Mouse (Mus musculus): ENCODE data around the gene Apopt1. TPM values are rescaled to one million over a fixed set of nuclear protein-coding genes. Genes with fewer than 3 reads are reported as not detected.

Apopt1 gene
- polyA plus RNA-seq, 1 experiment from 2014 or later = 22.1 TPM

DNA sequence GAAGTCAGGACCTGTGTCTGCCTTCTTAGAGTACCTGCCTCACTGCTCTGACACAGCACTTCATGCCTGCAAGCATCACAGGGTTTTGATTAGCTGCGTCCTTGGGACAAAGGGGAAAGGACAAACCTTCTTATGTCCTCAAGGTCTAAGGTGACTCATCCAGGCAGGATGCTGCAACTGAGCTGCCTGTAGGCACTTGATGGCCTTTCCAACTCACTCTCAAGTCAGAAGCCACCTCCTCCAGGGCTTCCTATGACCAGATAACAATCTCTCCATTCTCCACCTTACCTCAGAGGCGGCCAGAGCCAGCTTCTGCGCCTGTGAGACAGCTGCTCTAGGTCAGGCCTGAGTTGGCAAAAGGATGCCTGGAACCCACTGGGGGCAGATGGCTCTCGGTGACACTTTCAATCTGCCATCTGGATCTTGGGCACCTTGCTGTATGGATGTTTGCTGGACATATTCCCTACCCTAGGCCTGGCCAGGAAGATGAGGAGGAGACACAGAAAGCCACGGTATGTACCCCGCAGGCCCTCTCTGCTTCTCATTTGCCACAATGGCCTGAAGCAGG, 14.6 kb upstream of the Apopt1 start:
- Histone ChIP-seq H3K9ac (replicated peaks) (no peak overlapping the region), H3K27me3 (ENCODE audit: insufficient read depth, low read length) (no peaks in the 10 kb centered on the region), H3K36me3 (replicated peaks; ENCODE audit: insufficient read depth, low read length) (no peaks in the 10 kb centered on the region), H3K4me3 (ENCODE audit: low read depth, low read length) (no peak overlapping the region), H3K9me3 (ENCODE audit: low read length) (no peaks in the 10 kb centered on the region), H3K4me2 (ENCODE audit: low read depth, low read length) (no peak overlapping the region), H3K4me1 (ENCODE audit: insufficient read depth) (peaks cover 11% of the 10 kb centered on the region), H3K27ac (ENCODE audit: low read depth) (no peak overlapping the region)
- WGBS (ENCODE audit: insufficient replicate concordance) = 78% methylated on average over 6 of the region's 6 CpGs
- DNase-seq (no peak), ATAC-seq (no peak)
- TF ChIP-seq CTCF (IDR thresholded peaks at IDR 0.05; ENCODE audit: low read depth) (no peak), EP300 (IDR thresholded peaks at IDR 0.05; ENCODE audit: low read depth) (no peak)

- Histone ChIP-seq H3K4me3 (ENCODE audit: low read depth, low read length) (no peak overlapping the region), H3K27me3 (ENCODE audit: insufficient read depth, low read length) (no peaks in the 10 kb centered on the region), H3K36me3 (replicated peaks; ENCODE audit: insufficient read depth, low read length) (no peaks in the 10 kb centered on the region), H3K4me1 (ENCODE audit: insufficient read depth) (peaks cover under 1% of the 10 kb centered on the region), H3K9me3 (ENCODE audit: low read length) (no peaks in the 10 kb centered on the region), H3K27ac (ENCODE audit: low read depth) (no peak overlapping the region), H3K4me2 (ENCODE audit: low read depth, low read length) (no peak overlapping the region), H3K9ac (replicated peaks) (no peak overlapping the region)
- DNase-seq (no peak), ATAC-seq (no peak)
- TF ChIP-seq EP300 (IDR thresholded peaks at IDR 0.05; ENCODE audit: low read depth) = no peak
- no peak for TF ChIP-seq CTCF (IDR thresholded peaks at IDR 0.05; ENCODE audit: low read depth)
- WGBS (ENCODE audit: insufficient replicate concordance) = 76% methylated on average over 4 of the region's 4 CpGs
Observed at GRCm38 (mm10) chr12:111699542-111699941, 13.5 kb upstream of the Apopt1 start.

- Histone ChIP-seq H3K4me3 (ENCODE audit: low read depth, low read length) (no peak overlapping the region), H3K4me1 (ENCODE audit: insufficient read depth) (no peaks in the 10 kb centered on the region), H3K27me3 (ENCODE audit: insufficient read depth, low read length) (no peaks in the 10 kb centered on the region), H3K27ac (ENCODE audit: low read depth) (no peak overlapping the region), H3K9me3 (ENCODE audit: low read length) (no peaks in the 10 kb centered on the region), H3K4me2 (ENCODE audit: low read depth, low read length) (no peak overlapping the region), H3K36me3 (replicated peaks; ENCODE audit: insufficient read depth, low read length) (no peaks in the 10 kb centered on the region), H3K9ac (replicated peaks) (no peak overlapping the region)
- DNase-seq (no peak), ATAC-seq (no peak)
- 68% methylated on average over 9 of the region's 9 CpGs for WGBS (ENCODE audit: insufficient replicate concordance)
- TF ChIP-seq EP300 (IDR thresholded peaks at IDR 0.05; ENCODE audit: low read depth) (no peak), CTCF (IDR thresholded peaks at IDR 0.05; ENCODE audit: low read depth) (no peak)
Observed at GRCm38 (mm10) chr12:111700920-111701458, 12.1 kb upstream of the Apopt1 start.

GRCm38 (mm10) chr12:111703301-111703700, 9.8 kb upstream of the Apopt1 start:
- Histone ChIP-seq H3K4me3 (ENCODE audit: low read depth, low read length) (no peak overlapping the region), H3K9ac (replicated peaks) (no peak overlapping the region), H3K9me3 (ENCODE audit: low read length) (no peaks in the 10 kb centered on the region), H3K27ac (ENCODE audit: low read depth) (no peak overlapping the region), H3K4me1 (ENCODE audit: insufficient read depth) (no peaks in the 10 kb centered on the region), H3K27me3 (ENCODE audit: insufficient read depth, low read length) (no peaks in the 10 kb centered on the region), H3K36me3 (replicated peaks; ENCODE audit: insufficient read depth, low read length) (no peaks in the 10 kb centered on the region), H3K4me2 (ENCODE audit: low read depth, low read length) (no peak overlapping the region)
- whole genome bisulfite sequencing (ENCODE audit: insufficient replicate concordance) = 68% methylated on average over 3 of the region's 3 CpGs
- DNase-seq (no peak), ATAC-seq (no peak)
- TF ChIP-seq CTCF (IDR thresholded peaks at IDR 0.05; ENCODE audit: low read depth) (no peak), EP300 (IDR thresholded peaks at IDR 0.05; ENCODE audit: low read depth) (no peak)

GRCm38 (mm10) chr12:111704609-111705008, 8.5 kb upstream of the Apopt1 start:
- Histone ChIP-seq H3K27me3 (ENCODE audit: insufficient read depth, low read length) (no peaks in the 10 kb centered on the region), H3K36me3 (replicated peaks; ENCODE audit: insufficient read depth, low read length) (peaks cover 10% of the 10 kb centered on the region), H3K4me3 (ENCODE audit: low read depth, low read length) (no peak overlapping the region), H3K4me1 (ENCODE audit: insufficient read depth) (no peaks in the 10 kb centered on the region), H3K27ac (ENCODE audit: low read depth) (no peak overlapping the region), H3K9me3 (ENCODE audit: low read length) (no peaks in the 10 kb centered on the region), H3K9ac (replicated peaks) (no peak overlapping the region), H3K4me2 (ENCODE audit: low read depth, low read length) (no peak overlapping the region)
- TF ChIP-seq EP300 (IDR thresholded peaks at IDR 0.05; ENCODE audit: low read depth) = no peak
- TF ChIP-seq CTCF (IDR thresholded peaks at IDR 0.05; ENCODE audit: low read depth) = no peak
- DNase-seq = no peak
- ATAC-seq = no peak
- 60% methylated on average over 9 of the region's 9 CpGs for WGBS (ENCODE audit: insufficient replicate concordance)

GRCm38 (mm10) chr12:111705186-111705973, 7.7 kb upstream of the Apopt1 start:
- no peak overlapping the region for H3K27ac ChIP-seq (ENCODE audit: low read depth)
- 64% methylated on average over 15 of the region's 15 CpGs for WGBS (ENCODE audit: insufficient replicate concordance)
- H3K4me1 ChIP-seq (ENCODE audit: insufficient read depth) = no peaks in the 10 kb centered on the region
- H3K9me3 ChIP-seq (ENCODE audit: low read length) = no peaks in the 10 kb centered on the region
- TF ChIP-seq CTCF (IDR thresholded peaks at IDR 0.05; ENCODE audit: low read depth) (no peak), EP300 (IDR thresholded peaks at IDR 0.05; ENCODE audit: low read depth) (no peak)
- no peak overlapping the region for H3K9ac ChIP-seq (replicated peaks)
- DNase-seq (no peak), ATAC-seq (no peak)
- H3K36me3 ChIP-seq (replicated peaks; ENCODE audit: insufficient read depth, low read length) = peaks cover 18% of the 10 kb centered on the region
- H3K4me2 ChIP-seq (ENCODE audit: low read depth, low read length) = no peak overlapping the region
- H3K27me3 ChIP-seq (ENCODE audit: insufficient read depth, low read length) = no peaks in the 10 kb centered on the region
- H3K4me3 ChIP-seq (ENCODE audit: low read depth, low read length) = no peak overlapping the region
